Mouse (Mus musculus) skeletal muscle tissue, adult 2 months (tissue): ENCODE data around the gene Sec24b.

Experiments used
- DNase-seq: peaks from one replicate; pipeline ENCODE4 v3.0.0-alpha.2; 2012; ENCODE audit warnings: low read depth, low spot score

Sec24b gene

GRCm38 (mm10) chr3:130055416-130056385, 5.7 kb downstream of the Sec24b start:
- no peak for DNase-seq

DNA sequence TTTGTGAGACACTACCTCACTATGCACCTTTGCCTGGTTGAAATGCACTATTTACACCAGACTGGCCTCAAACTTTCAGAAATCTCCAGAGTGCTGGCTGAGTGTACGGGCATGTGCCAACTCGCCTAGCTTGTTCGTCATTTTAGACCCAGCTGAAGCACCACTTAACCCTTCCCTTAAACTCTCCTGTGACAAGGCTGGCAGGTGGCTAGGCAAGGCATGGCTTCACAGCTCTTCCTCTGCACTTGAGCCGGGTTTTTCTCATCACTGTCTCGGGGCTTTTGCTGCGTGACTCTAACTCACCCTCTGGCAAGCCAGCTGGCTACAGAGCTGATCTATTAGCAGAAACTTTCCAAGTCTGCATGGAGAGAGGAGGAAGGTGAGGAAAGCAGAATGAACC, 6.8 kb downstream of the Sec24b start:
- no peak for DNase-seq

DNA sequence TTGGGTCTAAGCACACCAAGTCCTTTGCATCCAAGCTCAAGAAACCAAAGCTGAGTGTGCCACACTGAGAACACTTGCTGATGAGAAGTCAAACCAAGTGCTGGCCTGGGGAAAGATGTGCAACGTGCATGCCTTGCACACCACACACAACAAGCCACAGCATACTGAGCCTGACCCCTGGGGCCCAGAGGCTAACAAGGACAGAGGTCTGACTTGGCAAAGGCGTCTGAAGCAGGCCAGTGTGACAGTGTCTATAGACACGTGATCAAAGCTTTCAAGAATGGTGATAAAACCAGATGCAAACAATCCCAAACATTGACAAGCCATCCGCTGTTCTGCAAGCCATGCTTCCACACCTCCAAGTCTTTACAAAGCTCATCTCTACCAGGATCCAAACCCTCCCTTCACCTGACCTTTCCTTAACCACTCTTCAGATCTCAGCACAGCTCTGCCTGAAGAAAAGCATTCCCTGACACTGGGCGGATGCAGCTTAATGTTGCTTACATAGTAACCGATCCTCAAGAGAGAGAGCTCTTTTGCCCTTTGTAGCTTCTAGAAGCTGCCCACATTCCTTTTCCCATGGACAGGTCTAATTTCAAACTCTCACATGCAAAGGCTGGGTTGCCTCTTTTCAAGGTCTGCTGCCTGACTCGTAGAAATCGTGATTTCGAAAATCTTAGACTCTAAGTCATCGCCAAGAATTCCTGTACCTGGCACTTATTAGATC, 7.8 kb downstream of the Sec24b start:
- DNase-seq = no peak

GRCm38 (mm10) chr3:130052541-130053298, 8.6 kb downstream of the Sec24b start:
- no peak for DNase-seq

DNA sequence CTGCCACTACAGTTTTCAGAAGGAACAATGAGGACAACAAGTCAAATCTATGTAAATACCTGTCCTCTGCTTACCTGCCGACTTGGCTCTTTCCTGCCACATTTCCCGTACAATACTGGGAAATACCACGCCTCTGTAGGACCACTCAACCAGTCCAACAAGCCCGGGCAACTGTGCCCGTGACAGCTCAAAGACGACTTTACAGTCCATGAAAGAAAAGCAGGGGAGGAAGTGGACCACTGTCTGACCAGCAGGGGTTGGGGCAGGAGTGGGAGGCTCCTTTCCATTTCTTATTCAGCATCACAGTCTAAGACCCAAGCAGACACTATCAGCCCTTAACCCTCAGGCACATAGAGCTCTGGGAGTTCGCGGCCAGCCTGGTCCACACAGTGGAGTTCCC, 9.2 kb downstream of the Sec24b start:
- no peak for DNase-seq

DNA sequence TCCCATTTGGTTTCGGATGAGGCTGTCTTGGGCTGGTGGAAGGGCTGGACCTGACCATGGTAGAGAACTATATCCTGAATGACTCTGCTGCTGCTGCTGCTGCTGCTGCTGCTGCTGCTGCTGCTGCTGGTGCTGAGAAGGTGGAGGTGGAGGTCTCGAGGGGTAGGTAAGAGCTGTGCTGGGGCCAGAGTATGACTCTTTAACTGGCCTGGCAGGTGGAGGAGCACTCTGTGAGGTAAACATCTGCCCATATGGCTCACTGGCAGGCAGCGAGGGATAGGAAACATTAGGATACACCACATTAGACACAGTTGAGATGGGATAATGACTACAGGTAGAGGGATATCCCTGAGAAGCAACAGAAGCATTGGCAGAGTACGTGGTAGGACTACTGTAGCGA, 20.6 kb downstream of the Sec24b start:
- DNase-seq = no peak

DNA sequence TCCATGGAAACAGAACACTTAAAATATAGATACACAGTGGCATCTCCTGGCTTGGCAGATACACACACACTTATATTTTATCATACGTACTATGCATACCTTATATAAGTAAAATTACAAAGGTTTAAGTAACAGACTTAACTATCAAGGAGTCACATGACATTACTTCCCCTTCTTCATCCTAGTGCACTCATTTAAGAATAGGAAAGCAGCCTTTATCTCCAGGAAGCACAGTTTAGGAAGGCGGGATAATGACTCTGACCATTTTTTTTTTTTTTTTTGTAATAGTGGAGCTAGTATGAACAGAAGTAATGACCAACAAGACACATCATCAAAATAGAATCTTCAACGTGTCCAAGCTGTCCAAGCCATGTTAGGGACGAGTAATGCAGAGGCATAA, 21.3 kb downstream of the Sec24b start:
- no peak for DNase-seq

DNA sequence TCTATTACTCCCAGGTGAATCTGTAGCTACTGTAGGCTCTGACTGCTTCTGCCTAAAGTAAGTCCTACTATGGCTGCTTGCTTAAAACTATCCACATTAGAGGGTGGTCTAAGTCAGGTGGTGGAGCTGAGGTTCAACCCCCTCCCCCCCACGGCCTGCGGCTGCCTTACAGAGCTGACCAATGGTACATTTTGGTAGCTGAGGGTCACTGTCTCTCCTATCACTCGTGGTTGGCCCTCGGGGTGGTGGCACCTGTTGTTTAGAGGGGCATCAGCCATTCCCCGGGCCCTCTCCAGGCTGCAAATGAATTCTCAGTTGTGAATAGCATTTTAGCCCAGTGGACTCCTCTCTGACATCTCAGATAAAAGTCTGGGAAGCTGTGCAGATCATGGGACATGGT, 32.6 kb downstream of the Sec24b start:
- no peak for DNase-seq

GRCm38 (mm10) chr3:130026181-130026580, 35.2 kb downstream of the Sec24b start:
- no peak for DNase-seq

DNA sequence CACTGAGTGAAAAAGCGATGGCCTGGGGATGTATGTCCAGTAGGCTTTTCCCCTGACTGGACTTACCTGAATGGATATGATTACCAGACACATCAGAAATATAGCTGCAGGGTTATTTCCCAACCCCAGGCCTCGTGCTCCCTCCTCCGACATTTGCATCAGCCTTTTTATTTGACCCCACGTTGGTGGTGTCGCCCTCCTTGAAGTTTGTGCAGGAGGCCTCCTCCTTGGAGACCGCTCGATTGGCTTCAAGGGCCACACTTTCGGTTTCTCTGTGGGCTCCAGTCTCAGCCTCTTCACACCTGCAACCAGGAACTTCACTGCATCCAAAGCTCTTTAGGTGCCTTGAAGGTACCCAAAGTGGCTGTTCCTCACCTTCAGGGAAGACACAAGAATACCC, 35.8 kb downstream of the Sec24b start:
- DNase-seq = no peak

DNA sequence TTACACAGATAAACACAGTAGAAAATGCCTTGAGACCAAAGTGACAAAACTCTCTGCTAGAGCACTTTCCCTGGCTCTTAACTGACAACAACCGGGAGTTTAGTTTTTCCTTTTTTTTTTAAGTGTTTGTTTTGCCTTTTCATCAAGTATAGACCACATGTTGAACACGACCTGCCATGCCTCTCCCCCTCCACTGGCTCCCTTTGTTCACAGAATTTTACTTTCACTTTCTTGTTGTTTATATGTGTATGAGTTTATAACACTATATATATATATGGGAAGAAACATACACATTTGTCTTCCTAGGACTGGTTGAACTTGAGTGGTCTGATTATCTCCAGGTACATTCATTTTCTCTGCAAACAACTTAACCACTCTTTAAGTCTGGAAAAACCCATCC, 48.4 kb downstream of the Sec24b start:
- no peak for DNase-seq

DNA sequence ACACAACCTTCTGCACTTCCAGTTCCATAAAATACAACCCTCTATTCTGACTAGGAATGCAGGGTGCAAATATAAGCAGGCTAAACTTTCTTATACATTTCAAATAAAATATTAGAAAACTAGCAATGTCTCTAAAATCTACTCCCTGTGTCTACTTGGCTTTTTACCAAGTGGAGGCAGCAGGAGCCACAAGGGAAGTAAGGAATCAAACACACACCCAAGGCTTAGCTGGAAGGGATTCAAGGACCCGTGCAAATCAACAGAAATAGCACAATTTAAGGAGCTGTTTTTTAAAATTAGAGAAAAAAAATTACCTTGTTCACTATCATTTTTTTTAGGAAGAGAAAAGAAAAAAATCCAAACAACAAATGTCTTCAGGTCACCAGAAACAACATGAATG, 50.1 kb downstream of the Sec24b start:
- no peak for DNase-seq

- DNase-seq = no peak
These were observed 55.2 kb downstream of the Sec24b start for GRCm38 (mm10) chr3:130006141-130006540.

GRCm38 (mm10) chr3:130000926-130001325, 60.4 kb downstream of the Sec24b start:
- DNase-seq = no peak

DNA sequence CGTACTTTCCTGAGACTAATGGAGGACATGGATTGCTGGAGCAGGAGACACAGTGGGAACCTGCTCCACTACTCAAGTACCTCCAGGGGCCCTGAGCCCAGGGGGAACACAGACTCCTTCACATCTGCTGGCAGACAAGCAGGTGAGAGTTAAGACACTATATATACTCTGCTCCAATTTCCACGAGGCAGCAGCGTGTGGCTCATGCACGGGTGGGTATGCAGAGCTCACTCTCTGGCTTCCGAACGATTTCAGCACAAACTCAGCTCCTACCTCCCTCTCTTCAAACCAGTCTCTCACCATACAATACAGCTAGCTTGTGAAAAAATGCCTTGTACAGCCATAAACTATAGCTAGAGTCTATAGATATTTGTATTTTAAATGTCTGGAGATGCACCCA, 62.8 kb downstream of the Sec24b start:
- DNase-seq = no peak

DNA sequence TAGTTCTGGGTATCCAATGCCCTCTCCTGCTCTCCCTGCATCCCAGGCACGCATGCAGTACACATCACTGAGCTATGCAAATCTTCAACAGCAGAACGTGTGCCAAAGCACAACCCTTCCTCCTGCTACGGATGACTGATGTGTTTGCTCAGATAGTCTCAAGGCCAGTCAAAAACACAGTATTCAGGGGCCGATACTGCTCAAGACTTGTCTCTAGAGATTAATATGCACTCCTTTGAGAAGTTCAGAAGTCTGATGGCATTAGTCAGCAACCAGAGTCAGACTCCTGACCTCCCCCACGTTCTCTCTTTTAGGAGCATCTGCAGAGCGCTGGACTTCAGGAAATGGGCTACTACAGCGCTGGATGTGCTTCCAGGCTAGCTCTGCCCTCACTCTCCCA, 63.4 kb downstream of the Sec24b start:
- no peak for DNase-seq

DNA sequence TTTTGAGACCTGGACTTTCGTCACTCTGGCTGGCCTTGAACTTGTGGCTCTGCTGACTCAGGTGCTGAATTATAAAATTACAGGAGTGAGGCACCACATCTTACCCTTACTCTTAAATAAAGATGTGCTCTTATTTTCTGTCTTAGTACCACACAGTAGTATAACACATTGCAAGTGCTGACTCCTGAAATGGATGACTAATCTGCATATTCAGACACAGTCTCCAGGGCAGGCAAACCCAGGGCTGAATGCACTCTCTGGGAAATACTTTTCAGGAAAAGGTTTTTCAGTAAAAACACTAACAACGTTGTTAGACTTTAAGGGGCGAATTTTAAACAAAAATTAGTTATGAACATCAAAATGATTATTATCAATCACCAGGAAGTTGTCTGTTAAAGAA, 64.0 kb downstream of the Sec24b start:
- DNase-seq = no peak

DNA sequence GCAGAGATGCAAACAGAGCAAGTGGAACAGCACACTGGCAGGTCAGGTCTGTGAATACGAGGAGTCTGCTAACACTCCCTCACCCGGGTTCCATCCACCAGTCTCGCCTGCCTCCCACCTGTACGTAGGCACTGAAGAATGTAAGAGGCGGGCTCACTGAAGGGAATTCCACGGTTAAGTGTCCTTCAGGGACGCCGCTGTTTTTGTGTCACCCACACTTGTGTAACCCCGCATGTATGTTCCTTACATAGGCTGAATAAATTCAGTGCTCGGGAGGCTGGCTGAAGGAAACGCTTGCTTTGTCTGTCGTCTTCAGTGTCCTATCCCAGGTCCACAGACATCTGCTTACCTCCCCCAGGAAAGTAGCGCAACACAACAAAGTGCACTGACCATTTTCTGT, 74.1 kb downstream of the Sec24b start:
- DNase-seq = no peak

GRCm38 (mm10) chr3:129985335-129985734, 76.0 kb downstream of the Sec24b start:
- no peak for DNase-seq

GRCm38 (mm10) chr3:129984797-129985196, 76.6 kb downstream of the Sec24b start:
- no peak for DNase-seq

- no peak for DNase-seq
These were observed 79.1 kb downstream of the Sec24b start for GRCm38 (mm10) chr3:129982271-129982670.

DNA sequence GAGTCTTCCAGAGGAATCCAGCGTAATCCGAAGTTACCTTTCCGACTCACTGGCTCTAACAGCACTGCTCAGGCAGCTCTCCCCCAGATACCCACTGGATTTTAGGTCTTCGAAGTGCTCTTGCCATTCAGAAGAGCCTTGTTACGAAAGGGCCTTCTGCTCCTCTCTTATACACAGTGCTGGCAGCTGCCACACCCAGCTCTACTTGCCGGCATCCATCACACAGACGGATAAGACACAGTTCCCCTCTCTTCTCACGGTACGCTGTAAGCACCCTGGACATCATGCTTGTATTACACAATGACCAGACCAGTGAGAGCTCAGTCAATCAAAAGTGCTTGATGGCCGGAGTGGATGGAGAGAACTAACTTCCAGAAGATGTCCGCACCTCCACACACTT, 79.6 kb downstream of the Sec24b start:
- DNase-seq = no peak
